Mouse (Mus musculus) ES-Bruce4 (cell line): ENCODE results near the gene Jsrp1. TPM values are rescaled to one million over a fixed set of nuclear protein-coding genes. Genes with fewer than 3 reads are reported as not detected.
"Not testable (repeated sequence)": the region's sequence is repeated elsewhere in the genome, so short reads cannot be mapped to it uniquely, and the experiment has no call there.

Experiments
- H3K27ac ChIP-seq: 2 replicates; pipeline ENCODE4 v1.5.1; 2012; ENCODE audit warnings: low read length, inconsistent platforms; ENCODE audit not compliant: insufficient read depth
- H3K27me3 ChIP-seq: 2 replicates; pipeline ENCODE4 v1.6.1; 2012; ENCODE audit warnings: mild to moderate bottlenecking, low read length, inconsistent platforms; ENCODE audit not compliant: control insufficient read depth, poor library complexity, insufficient read depth, severe bottlenecking
- H3K36me3 ChIP-seq: 2 replicates; pipeline ENCODE4 v1.6.1; 2012; ENCODE audit warnings: inconsistent platforms, mild to moderate bottlenecking, low read length, moderate library complexity; ENCODE audit not compliant: control insufficient read depth, poor library complexity, insufficient read depth, severe bottlenecking
- H3K4me1 ChIP-seq: one replicate; pipeline ENCODE4 v1.8.1; 2011; ENCODE audit warnings: low read length; ENCODE audit not compliant: control insufficient read depth, insufficient read depth
- H3K4me3 ChIP-seq: 2 replicates; pipeline ENCODE4 v1.5.1; 2011; ENCODE audit warnings: low read depth, mild to moderate bottlenecking, low read length
- H3K9ac ChIP-seq: 2 replicates; pipeline ENCODE4 v1.6.1; 2012; ENCODE audit warnings: low read depth, mild to moderate bottlenecking, inconsistent platforms; ENCODE audit not compliant: poor library complexity, severe bottlenecking
- H3K9me3 ChIP-seq: replicated peaks from 2 replicates; pipeline ENCODE4 v1.6.1; 2012; ENCODE audit warnings: mild to moderate bottlenecking, low read length, inconsistent platforms; ENCODE audit not compliant: control insufficient read depth, poor library complexity, insufficient read depth, severe bottlenecking
- CTCF ChIP-seq: IDR thresholded peaks from one replicate; pipeline ENCODE4 v1.8.1; 2011; ENCODE audit warnings: low read depth, low read length
- EP300 ChIP-seq: IDR thresholded peaks from 2 replicates; pipeline ENCODE4 v1.6.1; 2011; ENCODE audit warnings: low read depth, low read length; ENCODE audit not compliant: insufficient read depth
- POLR2A ChIP-seq: IDR thresholded peaks from one replicate; pipeline ENCODE4 v1.8.1; 2011; ENCODE audit warnings: low read length; ENCODE audit not compliant: insufficient read depth
- polyA plus RNA-seq: library from polyadenylated mRNA; stranded (reverse); fragments of >200 nt; gene quantifications from 2 replicates; pipeline ENCODE4 v1.2.4, GENCODE M21; 2011; ENCODE audit warnings: low read depth; ENCODE audit not compliant: missing spikeins, insufficient read depth, insufficient read length

Gene Jsrp1
- polyA plus RNA-seq, 1 experiment: 0.85 TPM

DNA sequence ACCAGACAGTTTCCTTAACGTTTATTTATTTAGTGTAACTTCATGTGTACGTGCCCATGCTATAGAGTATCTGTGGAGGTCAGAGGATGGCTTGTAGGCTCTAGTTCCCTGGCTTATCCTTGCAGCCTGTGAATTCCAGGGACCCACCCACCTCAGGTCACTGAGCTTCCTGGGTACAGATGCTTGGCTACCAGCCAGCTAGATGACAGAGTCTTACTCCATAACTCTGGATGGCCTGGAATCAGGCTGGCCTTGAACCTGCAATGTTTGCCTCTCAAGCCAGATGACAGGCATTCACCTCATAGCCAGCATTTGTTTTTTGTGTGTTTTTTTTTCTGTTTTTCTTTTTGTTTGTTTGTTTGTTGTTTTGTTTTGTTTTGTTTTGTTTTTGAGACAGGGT lies 3.9 kb upstream of the Jsrp1 start:
- no peaks in the 10 kb centered on the region for H3K27me3 ChIP-seq
- no peak overlapping the region for H3K9ac ChIP-seq
- H3K9me3 ChIP-seq: no peaks in the 10 kb centered on the region
- no peak overlapping the region for H3K4me3 ChIP-seq
- no peaks in the 10 kb centered on the region for H3K36me3 ChIP-seq
- no peak for TF ChIP-seq CTCF
- no peak for TF ChIP-seq EP300
- TF ChIP-seq POLR2A: no peak
- no peaks in the 10 kb centered on the region for H3K4me1 ChIP-seq
- H3K27ac ChIP-seq: no peak overlapping the region

DNA sequence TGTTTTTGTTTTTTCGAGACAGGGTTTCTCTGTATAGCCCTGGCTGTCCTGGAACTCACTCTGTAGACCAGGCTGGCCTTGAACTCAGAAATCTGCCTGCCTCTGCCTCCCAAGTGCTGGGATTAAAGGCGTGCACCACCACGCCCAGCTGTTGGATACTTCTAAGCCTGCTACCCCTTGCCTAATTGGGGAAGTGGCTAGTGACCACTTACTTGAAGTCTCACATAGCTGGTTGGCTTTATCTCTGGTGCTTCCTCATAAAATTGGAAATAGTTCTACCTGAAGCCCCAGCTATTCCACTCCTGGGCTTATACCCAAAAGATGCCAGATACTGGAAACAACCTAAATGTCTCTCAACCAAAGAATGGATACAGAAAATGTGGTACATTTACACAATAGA lies 3.0 kb upstream of the Jsrp1 start:
- not testable (repeated sequence) for H3K4me1 ChIP-seq, H3K27ac ChIP-seq, H3K36me3 ChIP-seq, H3K9ac ChIP-seq, H3K27me3 ChIP-seq, H3K4me3 ChIP-seq, H3K9me3 ChIP-seq

DNA sequence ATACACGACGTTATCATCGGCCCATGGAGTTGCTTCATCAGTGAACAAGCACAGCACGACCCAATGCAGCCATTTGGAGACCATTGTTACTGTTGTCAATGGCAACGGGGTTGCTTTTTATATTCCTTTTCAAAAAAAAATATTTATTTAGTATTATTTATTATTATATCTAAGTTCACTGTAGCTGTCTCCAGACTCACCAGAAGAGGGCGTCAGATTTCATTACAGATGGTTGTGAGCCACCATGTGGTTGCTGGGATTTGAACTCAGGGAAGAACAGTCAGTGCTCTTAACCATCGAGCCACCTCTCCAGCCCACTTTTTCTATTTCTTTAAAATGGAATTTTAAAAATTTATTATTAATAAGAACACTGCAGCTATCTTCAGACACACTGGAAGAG lies 1.5 kb upstream of the Jsrp1 start:
- no peaks in the 10 kb centered on the region for H3K36me3 ChIP-seq
- H3K27ac ChIP-seq: no peak overlapping the region
- no peak for TF ChIP-seq EP300
- TF ChIP-seq CTCF: no peak
- TF ChIP-seq POLR2A: no peak
- no peaks in the 10 kb centered on the region for H3K9me3 ChIP-seq
- H3K4me3 ChIP-seq: no peak overlapping the region
- no peaks in the 10 kb centered on the region for H3K27me3 ChIP-seq
- H3K9ac ChIP-seq: no peak overlapping the region
- no peaks in the 10 kb centered on the region for H3K4me1 ChIP-seq

DNA sequence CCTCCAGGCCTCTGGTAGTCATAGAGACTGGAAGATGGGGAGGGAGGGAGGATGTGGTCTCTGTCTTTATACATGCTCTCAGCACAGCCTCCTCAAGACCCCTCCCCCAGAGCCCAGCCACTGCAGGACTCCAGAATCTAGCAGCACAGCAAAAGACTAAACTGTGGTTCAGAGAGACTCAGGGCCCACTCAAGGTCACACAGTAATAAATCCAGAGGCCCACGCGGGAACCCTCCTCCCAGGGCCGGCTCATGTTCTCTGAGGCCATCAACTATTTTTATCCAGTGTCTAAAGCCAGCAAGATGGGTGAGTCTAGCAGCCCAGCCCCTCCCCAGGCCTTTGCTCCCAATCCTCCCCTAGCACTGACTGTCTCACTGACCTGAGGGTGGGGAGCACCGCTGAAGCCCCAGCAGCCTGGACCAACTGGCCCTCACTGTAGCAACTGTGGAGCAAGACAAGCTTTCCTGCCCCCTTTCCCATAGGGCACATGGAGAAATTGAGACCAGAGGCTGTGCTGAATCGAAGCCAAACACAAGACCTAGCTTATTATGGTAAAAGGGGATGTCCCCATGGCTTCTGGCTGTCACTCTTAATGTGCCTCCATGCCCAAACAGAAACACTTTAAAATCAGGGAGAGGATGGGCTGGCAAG lies 782 bp downstream of the Jsrp1 start:
- Histone ChIP-seq H3K4me3 (no peak overlapping the region), H3K9me3 (no peaks in the 10 kb centered on the region), H3K36me3 (no peaks in the 10 kb centered on the region), H3K27me3 (no peaks in the 10 kb centered on the region), H3K27ac (no peak overlapping the region), H3K4me1 (peaks cover 3% of the 10 kb centered on the region), H3K9ac (no peak overlapping the region)
- TF ChIP-seq POLR2A (no peak), CTCF (no peak), EP300 (no peak)

DNA sequence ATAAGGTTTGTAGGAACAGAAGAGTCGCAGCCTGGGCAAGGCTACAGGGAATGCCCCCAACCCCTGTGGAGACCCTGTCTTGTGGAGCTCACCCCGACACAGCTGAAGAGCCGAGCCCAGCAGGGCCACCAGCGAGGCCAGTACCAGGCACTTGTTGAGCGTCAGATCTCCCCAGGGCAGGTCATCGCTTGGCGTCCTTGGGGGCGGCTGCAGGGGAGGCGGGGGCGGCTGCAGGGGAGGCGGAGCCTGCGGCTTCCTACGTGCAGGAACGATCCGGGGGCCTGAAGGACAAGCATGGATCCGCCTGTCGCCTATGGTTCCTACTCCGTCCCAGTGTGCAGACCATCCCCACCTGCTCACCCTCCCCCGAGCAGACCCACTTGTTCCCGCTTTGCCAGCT lies 3.2 kb downstream of the Jsrp1 start:
- Histone ChIP-seq H3K4me3 (peak overlapping the region; percentile 43), H3K4me1 (peaks cover 3% of the 10 kb centered on the region), H3K27ac (no peak overlapping the region), H3K9ac (0 out of 2 replicates have a peak overlapping the region, but pooled peaks have one; percentile 1), H3K36me3 (no peaks in the 10 kb centered on the region), H3K9me3 (no peaks in the 10 kb centered on the region), H3K27me3 (no peaks in the 10 kb centered on the region)
- TF ChIP-seq EP300 (no peak), CTCF (no peak), POLR2A (no peak)

DNA sequence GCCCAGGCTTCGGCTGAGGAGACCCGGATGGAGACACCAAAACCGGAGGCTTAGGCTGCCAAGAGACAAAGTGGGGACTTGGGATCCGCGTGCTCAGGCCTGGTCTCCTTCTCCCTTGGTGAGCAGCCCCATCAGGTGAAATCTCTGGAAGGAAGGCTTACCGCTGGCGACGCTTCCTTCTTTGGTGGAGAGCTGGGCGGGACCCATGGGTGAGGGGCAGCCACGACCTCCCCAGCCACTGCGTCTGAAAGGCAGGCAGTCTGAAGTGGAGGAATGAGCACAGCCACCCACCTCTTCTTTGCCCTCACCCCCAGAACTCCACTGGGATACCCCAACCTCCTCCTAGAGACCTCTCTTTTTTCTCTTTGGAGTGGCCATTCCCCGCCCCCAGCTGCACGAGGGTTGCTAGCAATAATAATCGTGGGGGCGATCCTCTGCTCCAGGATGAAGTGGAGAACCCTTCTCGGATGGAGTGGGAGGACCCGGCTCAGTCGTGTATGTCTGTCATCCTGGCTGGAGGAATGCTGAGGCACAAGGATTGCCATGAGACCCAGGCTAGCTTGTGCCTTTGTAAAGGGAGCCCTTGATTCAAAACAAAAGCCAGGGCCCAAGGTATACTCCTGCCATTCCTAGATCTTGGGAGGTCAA lies 4.2 kb downstream of the Jsrp1 start:
- Histone ChIP-seq H3K27ac (no peak overlapping the region), H3K9me3 (no peaks in the 10 kb centered on the region), H3K27me3 (no peaks in the 10 kb centered on the region), H3K9ac (peak overlapping the region; percentile 60), H3K4me3 (peak overlapping the region; percentile 5), H3K4me1 (peaks cover 3% of the 10 kb centered on the region), H3K36me3 (no peaks in the 10 kb centered on the region)
- no peak for TF ChIP-seq POLR2A
- no peak for TF ChIP-seq EP300
- no peak for TF ChIP-seq CTCF
